Mouse (Mus musculus): ENCODE data around the gene Tssk1. TPM values are rescaled to one million over a fixed set of nuclear protein-coding genes. Genes with fewer than 3 reads are reported as not detected.

Tssk1 gene
- total RNA-seq, 1 experiment, result not detected

DNA sequence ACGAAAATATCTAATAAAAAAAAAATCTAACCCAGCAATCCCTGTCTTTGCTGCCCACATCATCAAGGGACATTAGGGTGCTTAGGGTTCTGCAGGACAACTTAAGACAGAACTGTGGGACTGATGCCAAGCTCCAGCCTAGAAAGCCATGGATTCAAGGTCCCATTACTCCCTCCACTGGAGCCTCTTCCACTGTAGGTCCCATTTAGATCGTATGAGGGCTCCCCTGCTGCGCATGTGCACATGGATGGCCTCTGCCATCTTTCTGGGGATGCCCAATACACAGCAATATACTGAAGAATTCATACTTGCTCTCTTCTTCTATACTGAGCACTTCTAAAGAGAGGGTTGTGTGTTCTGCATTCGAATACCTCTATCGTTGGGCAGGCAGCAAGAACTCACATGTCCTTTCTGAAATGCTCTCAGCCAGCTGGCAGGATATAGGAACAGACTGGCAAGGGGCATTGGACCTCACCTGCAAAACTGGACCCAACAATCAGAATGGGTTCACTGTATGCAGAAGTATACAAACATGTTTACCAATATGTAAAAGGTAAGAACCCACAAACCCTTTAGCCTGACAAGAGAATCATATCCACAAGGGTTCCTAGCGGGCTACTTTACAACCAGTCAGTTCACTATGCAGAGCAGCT is 4.2 kb upstream of the Tssk1 start:
- no peak overlapping the region for H3K27ac ChIP-seq (ENCODE audit: insufficient read depth, low read depth, low read length, poor library complexity, severe bottlenecking)
- no peaks in the 10 kb centered on the region for H3K9me3 ChIP-seq (ENCODE audit: control insufficient read depth, insufficient read depth, low read depth, low read length)
- no peak for TF ChIP-seq HCFC1 (IDR thresholded peaks at IDR 0.05; ENCODE audit: borderline replicate concordance, insufficient read depth, low read length)
- no peak for TF ChIP-seq ZC3H11A (IDR thresholded peaks at IDR 0.05; ENCODE audit: borderline replicate concordance, low read depth, low read length)
- TF ChIP-seq MAFK (IDR thresholded peaks at IDR 0.05; ENCODE audit: insufficient read depth, low read depth, low read length), result no peak
- TF ChIP-seq ZNF384 (IDR thresholded peaks at IDR 0.05; ENCODE audit: low read depth, low read length), result no peak
- no peak for TF ChIP-seq CHD2 (IDR thresholded peaks at IDR 0.05; ENCODE audit: low read depth, low read length)
- no peak overlapping the region for H3K4me3 ChIP-seq (ENCODE audit: insufficient read depth in 1 of 2, low read depth in 1 of 2, low read length in 2 of 2, poor library complexity in 1 of 2, severe bottlenecking in 1 of 2)
- H3K9ac ChIP-seq (ENCODE audit: insufficient read depth, low read depth, low read length, poor library complexity, severe bottlenecking), result no peak overlapping the region
- H3K4me1 ChIP-seq (ENCODE audit: control insufficient read depth in 2 of 2, insufficient read depth in 2 of 2, low read length in 2 of 2, poor library complexity in 1 of 2), result peaks cover 1 to 4% of the 10 kb centered on the region in 2 experiments; a peak in 1 of 4 replicates
- in situ Hi-C loops (cut with MboI; ENCODE audit: low sequenced_read_pairs in 2 of 2, unreplicated experiment in 2 of 2), result no loop called here
- H3K36me3 ChIP-seq (ENCODE audit: control insufficient read depth, insufficient read depth, low read length, poor library complexity, severe bottlenecking), result peaks cover 4% of the 10 kb centered on the region; the same call in 1 of the 2 replicates
- DNase-seq (ENCODE audit: low read depth, low spot score), result no peak

DNA sequence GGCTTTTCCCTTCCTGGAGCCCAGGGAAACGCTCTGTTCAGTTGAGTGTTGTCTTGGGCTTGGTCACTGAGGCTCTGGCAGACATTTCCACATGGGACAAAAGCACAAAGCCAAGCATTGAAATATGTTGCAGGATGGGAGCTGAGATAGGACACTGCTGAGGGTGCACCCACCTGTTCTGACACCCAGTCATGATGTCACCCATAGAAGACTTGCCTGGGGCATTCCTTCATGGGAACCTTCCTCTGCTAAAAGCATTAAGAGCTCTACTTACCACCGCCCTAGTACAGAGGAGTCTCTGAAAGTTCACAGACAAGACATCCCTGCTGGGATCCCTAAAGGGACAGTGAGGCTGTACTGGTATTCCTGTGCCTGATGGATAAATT is 3.7 kb upstream of the Tssk1 start:
- TF ChIP-seq MAFK (IDR thresholded peaks at IDR 0.05; ENCODE audit: insufficient read depth, low read depth, low read length) (no peak), HCFC1 (IDR thresholded peaks at IDR 0.05; ENCODE audit: borderline replicate concordance, insufficient read depth, low read length) (no peak), ZNF384 (IDR thresholded peaks at IDR 0.05; ENCODE audit: low read depth, low read length) (no peak), CHD2 (IDR thresholded peaks at IDR 0.05; ENCODE audit: low read depth, low read length) (no peak), ZC3H11A (IDR thresholded peaks at IDR 0.05; ENCODE audit: borderline replicate concordance, low read depth, low read length) (no peak)
- Histone ChIP-seq H3K4me1 (ENCODE audit: control insufficient read depth in 2 of 2, insufficient read depth in 2 of 2, low read length in 2 of 2, poor library complexity in 1 of 2) (peaks cover 0 to 4% of the 10 kb centered on the region in 2 experiments; a peak in 1 of 4 replicates), H3K9ac (ENCODE audit: insufficient read depth, low read depth, low read length, poor library complexity, severe bottlenecking) (peak overlapping the region; percentile 96), H3K27ac (ENCODE audit: insufficient read depth, low read depth, low read length, poor library complexity, severe bottlenecking) (no peak overlapping the region), H3K36me3 (ENCODE audit: control insufficient read depth, insufficient read depth, low read length, poor library complexity, severe bottlenecking) (peaks cover 4% of the 10 kb centered on the region; the same call in 1 of the 2 replicates), H3K9me3 (ENCODE audit: control insufficient read depth, insufficient read depth, low read depth, low read length) (no peaks in the 10 kb centered on the region), H3K4me3 (ENCODE audit: insufficient read depth in 1 of 2, low read depth in 1 of 2, low read length in 2 of 2, poor library complexity in 1 of 2, severe bottlenecking in 1 of 2) (peak overlapping the region; percentile 94 to 99)
- in situ Hi-C loops (cut with MboI; ENCODE audit: low sequenced_read_pairs in 2 of 2, unreplicated experiment in 2 of 2), result no loop called here
- DNase-seq (ENCODE audit: low read depth, low spot score), result no peak

DNA sequence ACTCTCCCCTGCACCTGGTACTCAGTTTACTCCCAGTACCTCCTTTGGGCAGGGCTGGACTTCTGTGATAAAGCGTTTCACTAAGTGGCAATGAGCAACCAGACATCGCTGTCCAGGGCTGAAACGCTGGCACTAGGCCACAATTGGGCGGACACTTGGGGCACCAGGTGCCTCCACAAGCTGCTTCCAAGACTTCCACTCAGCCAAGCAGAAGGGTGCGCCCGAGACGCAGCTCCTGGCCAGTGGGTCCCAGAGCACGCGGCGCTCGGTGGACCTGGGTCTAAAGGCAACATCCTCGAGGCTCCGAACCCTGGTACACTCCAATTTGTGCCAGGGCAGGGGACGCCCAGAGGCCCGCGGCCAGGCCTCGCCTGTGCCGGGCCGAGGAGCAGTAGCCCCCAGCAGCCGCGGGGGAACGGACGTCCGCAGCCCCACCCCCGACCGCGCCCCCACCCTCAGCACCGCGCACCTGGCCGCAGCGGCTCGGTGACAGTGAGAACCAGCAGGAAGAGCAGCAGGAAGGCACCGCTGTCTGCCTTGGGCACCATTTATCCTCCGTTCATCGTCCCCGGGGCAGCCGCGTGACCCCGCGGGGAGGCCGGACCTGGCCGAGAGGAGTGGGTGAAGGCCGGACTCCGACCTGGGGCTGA is 3.0 kb upstream of the Tssk1 start:
- DNase-seq (ENCODE audit: low read depth, low spot score), result no peak
- H3K36me3 ChIP-seq (ENCODE audit: control insufficient read depth, insufficient read depth, low read length, poor library complexity, severe bottlenecking), result peaks cover 4% of the 10 kb centered on the region; the same call in 1 of the 2 replicates
- H3K9me3 ChIP-seq (ENCODE audit: control insufficient read depth, insufficient read depth, low read depth, low read length), result no peaks in the 10 kb centered on the region
- H3K27ac ChIP-seq (ENCODE audit: insufficient read depth, low read depth, low read length, poor library complexity, severe bottlenecking), result peak overlapping the region; percentile 71
- peak overlapping the region; percentile 94 to 99 for H3K4me3 ChIP-seq (ENCODE audit: insufficient read depth in 1 of 2, low read depth in 1 of 2, low read length in 2 of 2, poor library complexity in 1 of 2, severe bottlenecking in 1 of 2)
- in situ Hi-C loops (cut with MboI; ENCODE audit: low sequenced_read_pairs in 2 of 2, unreplicated experiment in 2 of 2), result no loop called here
- peak overlapping the region; percentile 96 for H3K9ac ChIP-seq (ENCODE audit: insufficient read depth, low read depth, low read length, poor library complexity, severe bottlenecking)
- TF ChIP-seq MAFK (IDR thresholded peaks at IDR 0.05; ENCODE audit: insufficient read depth, low read depth, low read length) (no peak), CHD2 (IDR thresholded peaks at IDR 0.05; ENCODE audit: low read depth, low read length) (no peak), ZC3H11A (IDR thresholded peaks at IDR 0.05; ENCODE audit: borderline replicate concordance, low read depth, low read length) (no peak), HCFC1 (IDR thresholded peaks at IDR 0.05; ENCODE audit: borderline replicate concordance, insufficient read depth, low read length) (no peak), ZNF384 (IDR thresholded peaks at IDR 0.05; ENCODE audit: low read depth, low read length) (no peak)
- H3K4me1 ChIP-seq (ENCODE audit: control insufficient read depth in 2 of 2, insufficient read depth in 2 of 2, low read length in 2 of 2, poor library complexity in 1 of 2), result peaks cover 0 to 3% of the 10 kb centered on the region in 2 experiments; a peak in 1 of 4 replicates

DNA sequence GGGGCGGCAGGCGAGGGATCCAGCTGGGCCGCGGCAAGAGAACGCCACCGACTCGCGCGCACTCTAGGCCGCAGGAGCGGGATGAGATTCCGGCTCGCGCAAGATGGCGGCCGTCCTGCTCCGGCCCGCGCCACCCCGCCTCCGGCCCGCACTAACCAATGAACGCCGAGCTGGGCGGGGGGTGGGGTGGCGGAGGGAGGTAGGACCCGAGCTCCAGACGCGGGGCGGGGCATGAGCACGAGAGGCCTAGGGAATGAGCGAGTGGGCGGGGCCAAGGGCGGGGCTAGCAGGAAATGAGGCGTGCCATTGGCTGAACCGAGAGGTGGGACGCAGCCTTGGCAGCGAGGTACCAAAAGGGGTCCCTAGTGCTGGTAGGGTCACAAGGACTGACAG is 2.5 kb upstream of the Tssk1 start, which contains the start of gene Gm20518:
Gene Gm20518, minus strand, starts transcription at position 105 of the 393 bp plus-strand sequence.
- Histone ChIP-seq H3K9ac (ENCODE audit: insufficient read depth, low read depth, low read length, poor library complexity, severe bottlenecking) (peak within 1 kb of the TSS; percentile 96), H3K4me1 (ENCODE audit: control insufficient read depth in 2 of 2, insufficient read depth in 2 of 2, low read length in 2 of 2, poor library complexity in 1 of 2) (peaks cover 0 to 2% of the 10 kb centered on the region in 2 experiments; a peak in 1 of 4 replicates), H3K36me3 (ENCODE audit: control insufficient read depth, insufficient read depth, low read length, poor library complexity, severe bottlenecking) (peaks cover 4% of the 10 kb centered on the region; the same call in 1 of the 2 replicates), H3K9me3 (ENCODE audit: control insufficient read depth, insufficient read depth, low read depth, low read length) (no peaks in the 10 kb centered on the region), H3K27ac (ENCODE audit: insufficient read depth, low read depth, low read length, poor library complexity, severe bottlenecking) (peak within 1 kb of the TSS; percentile 71), H3K4me3 (ENCODE audit: insufficient read depth in 1 of 2, low read depth in 1 of 2, low read length in 2 of 2, poor library complexity in 1 of 2, severe bottlenecking in 1 of 2) (peak within 1 kb of the TSS; percentile 94 to 99)
- DNase-seq (ENCODE audit: low read depth, low spot score), result peak; percentile 99
- in situ Hi-C loops (cut with MboI; ENCODE audit: low sequenced_read_pairs in 2 of 2, unreplicated experiment in 2 of 2), result no loop called here
- no peak for TF ChIP-seq ZNF384 (IDR thresholded peaks at IDR 0.05; ENCODE audit: low read depth, low read length)
- TF ChIP-seq MAFK (IDR thresholded peaks at IDR 0.05; ENCODE audit: insufficient read depth, low read depth, low read length), result no peak
- no peak for TF ChIP-seq ZC3H11A (IDR thresholded peaks at IDR 0.05; ENCODE audit: borderline replicate concordance, low read depth, low read length)
- no peak for TF ChIP-seq CHD2 (IDR thresholded peaks at IDR 0.05; ENCODE audit: low read depth, low read length)
- no peak for TF ChIP-seq HCFC1 (IDR thresholded peaks at IDR 0.05; ENCODE audit: borderline replicate concordance, insufficient read depth, low read length)

Measured in ES-E14 (cell line).